Mouse (Mus musculus) kidney, postnatal 25 days (tissue): ENCODE data around the gene Gm48552.

ENCODE experiments used
- DNase-seq, 2 experiments: peaks; one replicate each; pipeline ENCODE4 v3.0.0; 2021; ENCODE audit warnings: mixed read lengths in 2 of 2

The Gm48552 gene

DNA sequence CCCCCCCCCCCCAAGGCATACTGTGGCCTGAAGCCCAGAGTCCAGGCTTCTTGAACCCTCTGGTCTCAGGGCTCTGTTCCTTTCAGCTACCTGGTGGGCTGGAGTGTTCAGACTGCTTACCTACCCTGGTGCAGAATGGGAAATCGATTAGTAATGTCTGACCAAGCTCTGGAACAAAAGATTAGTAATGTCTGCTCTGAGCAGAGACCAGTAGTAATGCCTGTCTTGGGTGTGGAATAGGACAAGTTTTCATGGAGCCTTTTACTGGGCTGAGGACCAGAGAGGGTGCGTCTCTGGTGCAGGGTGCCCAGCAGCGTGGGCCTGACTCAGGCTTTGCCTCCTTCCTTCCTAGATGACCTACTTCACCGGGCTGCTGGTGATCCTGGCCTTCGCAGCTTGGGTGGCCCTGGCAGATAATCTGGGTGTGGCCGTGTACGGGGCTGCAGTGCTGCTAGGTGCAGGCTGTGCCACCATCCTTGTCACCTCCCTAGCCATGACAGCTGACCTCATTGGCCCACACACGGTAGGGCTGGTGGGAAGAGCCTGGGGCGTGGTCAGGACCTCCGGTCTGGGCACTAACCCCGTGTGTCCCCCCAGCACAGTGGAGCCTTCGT, 26.4 kb upstream of the Gm48552 start:
- no peak for DNase-seq

DNA sequence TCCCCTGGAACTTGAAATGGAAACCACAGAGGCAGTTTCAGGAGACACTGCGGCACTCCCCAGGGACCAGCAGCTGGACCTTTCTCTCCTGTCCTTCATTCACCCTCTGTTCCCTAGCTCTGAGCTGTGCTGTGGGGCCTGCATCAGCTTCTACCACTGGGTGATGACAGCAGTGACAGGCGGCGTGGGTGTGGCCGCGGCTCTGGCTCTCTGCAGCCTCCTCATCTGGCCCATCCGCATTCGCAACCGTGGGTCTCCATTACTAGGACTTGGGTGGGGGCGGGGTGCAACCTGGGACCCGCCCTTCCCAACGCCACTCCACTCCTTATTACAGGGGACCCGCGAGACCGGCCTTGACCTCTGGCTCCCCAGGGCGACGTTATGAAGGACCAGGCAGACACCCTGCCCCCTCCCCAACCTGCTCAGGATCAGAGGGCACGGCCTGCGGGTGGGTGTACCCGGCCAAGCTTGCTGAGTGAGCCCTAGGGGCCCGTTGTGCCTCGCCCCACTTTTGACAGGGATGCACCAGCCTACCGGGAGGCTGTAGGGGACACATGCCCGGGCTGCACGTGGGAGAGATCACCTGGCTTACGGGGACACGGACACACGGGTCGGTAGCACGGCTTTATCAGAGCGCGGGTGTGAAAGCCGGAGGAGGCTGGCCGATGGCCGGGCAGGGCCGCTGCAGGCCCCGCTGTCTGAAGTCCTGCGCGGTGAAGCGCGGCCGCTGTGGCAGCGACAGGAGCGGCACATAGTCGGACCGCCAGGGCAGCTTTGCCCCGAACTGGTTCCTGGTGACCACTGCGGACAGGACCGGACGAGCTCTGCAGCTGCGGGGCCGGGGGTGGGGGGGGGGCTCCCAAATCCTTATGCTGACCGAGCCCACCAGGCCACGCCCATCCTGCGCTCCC, 25.1 kb upstream of the Gm48552 start:
- DNase-seq: peak; percentile 45 to 77

DNA sequence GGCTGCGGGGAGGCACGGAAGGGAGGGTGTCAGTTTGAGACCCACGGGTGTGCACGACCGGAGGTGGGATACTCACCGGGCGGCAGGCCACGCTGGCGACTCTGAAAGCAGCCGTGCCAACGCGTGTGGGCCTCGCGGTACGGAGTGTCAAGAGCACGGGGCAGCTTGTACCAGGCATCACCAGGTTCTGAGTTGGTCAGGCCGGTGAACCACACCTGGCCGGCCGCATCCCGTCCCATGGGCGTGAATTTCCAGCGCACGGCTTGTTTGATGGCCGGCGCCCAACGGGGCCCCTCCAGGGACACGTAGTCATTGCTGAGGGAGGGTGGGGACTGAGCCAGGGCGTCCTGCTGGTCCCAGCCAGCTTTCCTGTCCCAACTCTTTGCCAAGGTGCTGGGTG, 24.1 kb upstream of the Gm48552 start:
- DNase-seq: peak in 1 of 2 experiments; percentile 73

DNA sequence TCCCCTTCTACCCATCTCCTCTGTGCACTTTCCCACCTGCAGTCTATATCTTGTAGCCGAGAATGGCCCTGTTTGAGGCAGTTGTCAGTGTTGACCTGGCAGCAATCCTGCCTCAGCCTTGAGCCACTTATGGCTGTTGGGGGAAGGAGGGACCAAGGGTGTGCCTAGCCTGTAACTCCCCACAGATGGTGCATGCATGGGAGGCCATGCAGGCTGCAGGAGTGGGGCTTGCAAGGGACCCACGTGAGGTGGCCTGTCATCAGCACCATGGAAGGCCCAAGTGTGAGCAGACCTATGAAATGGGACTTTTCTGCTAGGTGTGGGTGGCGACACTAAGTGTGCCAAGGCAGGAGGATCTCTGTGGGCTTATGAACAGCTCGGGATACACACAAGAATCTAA, 23.7 kb upstream of the Gm48552 start:
- no peak for DNase-seq

DNA sequence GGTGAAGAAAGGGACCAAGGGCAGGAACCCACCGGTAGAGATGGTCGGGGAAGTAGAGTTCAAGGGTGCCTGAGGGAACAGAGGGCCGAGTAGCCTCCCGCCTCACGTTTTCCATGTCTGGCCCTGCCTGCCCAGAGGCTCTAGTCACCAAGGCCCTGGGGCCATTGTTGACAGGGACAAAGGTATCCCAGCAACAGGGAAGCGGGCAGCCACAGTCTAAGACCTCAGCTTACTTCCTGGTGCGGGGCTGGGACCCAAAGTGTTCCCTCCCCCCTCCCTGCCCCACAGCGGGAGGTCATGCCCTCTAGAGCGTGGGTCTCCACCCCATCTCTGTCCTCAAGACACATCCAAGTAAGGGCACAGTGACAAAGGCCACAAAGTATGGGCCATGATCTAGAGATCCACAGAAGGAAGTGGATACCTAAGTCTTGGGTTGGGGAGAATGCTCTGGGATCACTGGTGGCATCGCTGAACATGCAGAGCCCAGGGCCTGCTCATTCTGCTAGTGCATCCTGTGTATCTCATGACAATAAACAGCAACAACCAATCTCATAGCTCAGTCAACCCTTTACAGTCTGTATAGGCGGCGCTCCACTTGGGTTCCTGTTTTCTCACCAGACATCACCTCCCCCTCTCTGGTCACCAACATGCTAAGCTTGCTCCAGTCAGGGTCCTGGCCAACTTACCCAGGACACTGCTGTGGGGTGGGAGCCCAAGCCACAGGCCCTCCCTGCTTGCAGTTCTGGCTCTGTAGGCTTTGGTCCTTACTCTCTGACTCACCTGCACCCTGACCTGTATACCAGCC, 22.9 kb upstream of the Gm48552 start, which contains the start of gene 4930404N11Rik:
Gene 4930404N11Rik, minus strand, starts transcription at position 145 of the 805 bp plus-strand sequence.
- no peak for DNase-seq

DNA sequence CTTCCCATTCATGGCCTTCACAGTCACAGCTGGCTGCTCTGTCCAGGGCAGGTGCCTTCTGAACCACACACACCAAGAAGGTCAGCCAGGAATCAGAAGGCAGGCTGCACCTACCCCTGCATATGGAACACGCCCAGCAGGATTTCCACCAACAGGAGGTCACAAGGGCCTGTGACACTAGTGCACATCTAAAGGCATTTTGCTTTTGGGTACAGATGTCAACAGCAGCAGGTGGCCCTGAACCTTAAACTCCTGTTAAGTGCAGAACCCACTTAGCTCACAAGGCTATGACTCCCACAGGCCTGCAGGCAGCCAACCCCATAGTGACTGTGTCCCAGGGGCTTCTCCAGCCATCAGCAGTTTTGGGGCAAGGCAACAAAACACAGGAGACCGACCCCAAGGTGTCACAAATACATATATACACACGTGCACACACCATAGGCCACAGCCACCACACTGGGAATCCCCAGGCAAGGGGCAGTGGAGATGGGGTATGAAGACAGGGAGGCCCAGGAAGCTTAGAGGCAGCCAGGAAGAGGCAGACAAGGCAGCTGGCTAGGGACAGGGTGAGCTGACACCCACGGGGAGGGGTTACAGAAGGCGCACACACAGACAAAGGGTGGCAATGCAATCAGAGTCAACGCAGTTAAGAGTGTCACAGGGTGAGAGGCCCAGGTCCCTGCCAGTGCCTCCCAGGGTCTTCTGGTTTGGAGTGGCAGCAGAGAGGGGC, 22.2 kb upstream of the Gm48552 start:
- DNase-seq: no peak

DNA sequence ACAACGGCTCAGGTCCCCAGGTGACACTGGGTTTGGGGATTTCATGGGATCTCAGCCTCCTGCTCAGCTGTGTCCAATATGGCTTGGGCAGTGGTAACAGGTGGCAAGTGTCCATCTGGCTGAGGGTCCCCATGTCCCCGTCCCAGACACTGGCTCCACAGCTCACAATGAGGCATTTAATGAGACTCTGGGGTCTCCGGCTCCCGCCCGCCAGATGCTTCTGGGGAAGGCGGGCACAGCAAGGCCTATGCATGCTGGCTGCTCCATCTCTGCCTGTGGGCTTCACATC, 21.7 kb upstream of the Gm48552 start:
- DNase-seq: no peak

DNA sequence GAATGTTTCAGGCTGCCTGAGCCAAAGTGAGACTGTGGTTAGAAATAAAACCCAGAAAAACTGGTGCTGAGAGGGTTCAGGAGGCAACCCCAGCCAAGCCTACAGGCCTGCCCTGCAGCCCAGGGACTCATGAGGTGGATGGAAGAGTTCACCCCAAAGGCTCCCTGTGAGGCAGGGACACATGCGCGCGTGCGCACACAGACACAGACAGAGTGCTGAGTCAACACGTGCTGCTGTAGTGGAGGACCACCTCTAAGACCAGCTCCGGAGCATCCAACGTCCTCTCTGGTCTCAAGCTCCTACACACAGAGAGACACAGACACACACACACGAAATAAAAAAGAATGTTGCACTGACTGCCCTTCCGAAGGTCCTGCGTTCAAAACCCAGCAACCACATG, 13.5 kb upstream of the Gm48552 start:
- DNase-seq: no peak

DNA sequence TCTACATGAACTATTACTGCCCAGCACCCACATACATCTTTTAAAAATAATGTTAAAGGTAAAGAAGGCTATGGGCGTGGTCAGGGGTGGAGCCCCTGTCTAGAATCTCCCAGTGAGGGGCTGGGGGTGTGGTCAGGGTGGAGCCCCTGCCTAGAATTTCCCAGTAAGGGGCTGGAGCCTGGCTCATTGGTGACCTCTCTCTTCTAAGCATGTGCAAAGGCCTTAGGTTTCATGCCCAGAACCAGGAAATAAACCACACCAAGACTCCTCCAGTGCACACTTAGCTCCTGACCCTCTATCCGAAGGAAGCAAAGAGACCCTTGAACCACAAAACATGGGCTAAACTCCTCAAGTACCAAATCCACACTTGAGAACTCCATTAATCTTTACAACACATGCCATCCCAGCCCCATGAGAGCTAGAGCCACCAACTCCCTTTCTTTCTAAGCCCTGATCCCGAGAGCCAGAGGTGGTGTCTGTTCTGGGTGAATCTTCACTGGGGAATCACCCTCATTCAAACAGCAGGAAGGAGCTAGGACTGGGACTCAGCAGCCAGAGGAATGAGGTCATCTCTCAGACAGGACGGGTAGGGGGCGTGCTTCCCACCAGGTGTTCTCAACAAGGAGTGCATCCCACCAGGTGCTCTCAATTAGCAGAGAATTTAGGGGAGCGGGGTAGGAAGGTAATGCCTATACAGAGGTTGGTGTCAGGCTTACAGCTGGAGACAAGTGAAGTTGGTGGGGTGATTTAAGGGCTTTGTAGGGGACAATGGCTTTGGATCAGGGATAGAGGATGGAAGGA, 12.0 kb upstream of the Gm48552 start:
- peak in 1 of 2 experiments; percentile 43 for DNase-seq

DNA sequence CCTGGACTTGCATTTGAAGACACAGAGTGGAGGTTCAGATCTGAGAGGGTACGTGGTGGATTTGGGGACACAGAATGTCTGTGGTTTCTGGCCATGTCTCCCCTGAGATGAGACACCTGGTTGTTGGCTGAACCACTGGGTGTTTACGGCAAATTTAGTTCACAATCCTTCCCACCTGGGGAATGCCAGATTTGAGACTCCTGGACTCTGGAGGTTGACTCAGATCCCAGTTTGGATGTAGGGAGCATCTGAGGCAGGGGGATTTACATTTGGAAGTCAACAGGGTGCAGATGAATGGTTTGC, 11.5 kb upstream of the Gm48552 start:
- DNase-seq: no peak

DNA sequence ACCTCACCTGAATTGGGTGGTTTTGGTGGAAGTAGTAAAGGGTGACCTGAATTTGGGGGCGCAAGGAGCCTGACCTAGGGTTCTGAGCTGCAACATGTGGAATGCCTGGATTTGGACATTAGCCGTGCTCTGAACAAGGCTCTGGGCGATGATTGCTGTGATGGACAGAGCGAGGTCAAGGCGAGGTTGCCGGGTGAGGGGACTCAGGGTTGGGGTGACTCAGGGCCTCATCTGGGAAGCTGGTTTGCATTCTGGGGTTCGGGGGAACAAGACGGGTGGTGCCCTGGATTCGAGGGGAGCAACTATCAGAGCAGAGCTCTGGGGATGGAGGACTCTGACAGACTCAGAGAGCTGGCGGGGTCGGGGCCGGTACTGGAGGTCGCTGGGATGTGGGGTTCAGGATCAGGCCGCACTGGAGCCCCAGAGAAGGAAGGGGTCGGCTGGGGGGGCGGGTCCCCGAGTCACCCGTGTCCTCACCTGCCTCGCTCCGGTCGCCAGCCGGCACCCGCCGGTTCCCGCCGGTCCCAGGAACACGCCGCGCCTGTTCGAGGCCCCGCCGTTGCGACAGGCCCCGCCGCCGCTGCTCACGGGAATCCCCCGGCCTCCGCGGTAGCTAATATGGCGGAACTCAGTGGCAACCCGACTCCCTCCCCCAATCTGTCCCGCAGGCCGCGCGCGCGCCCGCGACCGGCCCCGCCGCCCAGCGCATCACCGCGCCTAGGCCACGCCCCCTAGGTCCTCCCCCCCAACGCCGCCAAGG, 10.8 kb upstream of the Gm48552 start, which contains the start of gene Fzr1:
Gene Fzr1, minus strand, starts transcription at position 724 of the 760 bp plus-strand sequence.
- no peak for DNase-seq

DNA sequence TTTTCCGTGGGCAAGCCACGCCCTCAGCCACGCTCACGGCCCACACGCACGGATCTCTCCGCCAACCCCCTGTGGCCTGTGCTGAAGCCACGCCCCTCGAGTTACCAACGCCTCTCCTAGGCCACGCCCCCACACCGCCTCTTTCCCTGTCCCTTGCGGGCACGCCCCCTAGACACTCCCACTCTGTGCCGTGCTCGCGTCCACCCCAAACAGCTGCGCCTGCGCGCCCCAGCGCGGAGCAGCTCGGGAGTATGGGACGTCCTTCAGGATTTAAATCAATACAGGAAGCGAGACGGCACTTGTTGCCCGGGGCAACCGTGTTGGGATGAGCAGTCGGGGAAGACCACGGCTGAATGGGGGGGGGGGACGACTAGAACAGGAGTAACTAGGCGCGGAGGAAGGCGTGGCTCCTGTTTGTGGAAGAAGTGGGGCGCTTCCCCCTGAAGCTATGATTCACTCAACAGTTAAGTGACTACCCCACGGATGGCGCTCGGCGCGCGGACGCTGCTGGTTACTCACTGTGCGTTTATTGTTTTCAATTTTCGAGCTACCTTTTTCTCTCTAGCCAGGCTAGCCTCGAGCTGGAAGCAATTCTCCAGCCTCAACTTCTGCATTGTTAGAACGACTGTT, 10.1 kb upstream of the Gm48552 start:
- DNase-seq: peak; percentile 100

DNA sequence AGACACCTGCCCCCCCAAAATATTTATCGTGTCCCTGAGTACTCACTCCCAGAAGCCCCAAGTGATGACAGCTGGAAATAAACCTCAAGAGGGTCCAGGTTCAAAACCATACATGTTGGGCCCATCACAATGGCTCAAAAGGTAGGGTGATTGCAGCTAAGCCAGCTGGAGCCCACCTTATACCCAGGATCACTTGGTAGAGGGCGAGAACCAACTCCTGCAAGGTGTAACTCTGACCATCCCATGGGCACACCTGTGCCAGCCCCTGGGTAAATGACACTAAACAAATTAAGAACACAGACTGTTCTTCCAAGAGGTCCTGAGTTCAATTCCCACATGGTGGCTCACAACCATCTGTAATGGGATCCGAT, 9.6 kb upstream of the Gm48552 start:
- DNase-seq: no peak

DNA sequence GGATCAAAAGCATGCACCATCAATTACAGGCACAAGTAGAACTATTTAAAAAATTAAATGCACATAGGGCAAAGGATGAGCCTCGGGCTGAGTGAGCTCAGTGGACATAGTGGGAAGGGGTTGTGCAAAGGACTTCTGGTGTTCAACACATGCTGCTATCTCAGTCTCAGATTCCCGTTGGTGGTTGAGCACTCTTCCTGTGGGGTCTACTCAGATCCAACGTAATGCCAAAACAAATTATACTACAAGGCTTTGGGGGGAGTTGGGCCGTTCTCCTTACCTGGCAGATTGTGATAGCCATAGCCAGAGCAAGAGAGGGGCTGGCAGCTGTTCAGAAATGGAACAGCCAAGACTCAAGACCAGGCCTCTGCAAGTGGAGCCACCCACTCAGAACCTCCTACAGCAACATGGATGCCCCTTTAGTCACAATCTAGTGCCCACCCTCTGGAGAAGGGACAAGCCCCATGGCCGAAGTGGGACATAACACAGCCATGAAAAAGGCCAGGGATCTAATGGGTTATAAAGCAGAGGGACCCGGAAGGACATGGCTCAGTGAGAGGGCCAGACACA, 8.9 kb upstream of the Gm48552 start:
- DNase-seq: no peak

DNA sequence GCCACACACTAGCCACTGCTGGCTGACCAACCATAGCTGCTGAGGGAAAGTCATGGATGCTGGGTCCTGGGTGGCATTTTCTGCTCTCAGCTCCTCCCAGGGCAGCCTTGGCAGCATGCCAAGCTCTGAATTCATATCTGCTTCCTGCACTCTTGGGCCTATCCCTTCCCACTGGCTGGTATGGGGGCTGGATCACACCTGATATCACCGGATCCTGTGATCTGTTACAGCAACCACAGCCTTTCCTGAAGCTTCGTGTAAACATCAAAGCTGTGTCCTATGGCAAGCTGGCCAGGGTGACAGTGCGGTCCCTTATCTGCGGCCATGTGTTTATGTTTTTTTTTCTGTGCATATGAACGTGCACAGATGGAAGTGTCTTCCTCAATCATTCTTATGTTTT, 6.8 kb upstream of the Gm48552 start:
- no peak for DNase-seq

DNA sequence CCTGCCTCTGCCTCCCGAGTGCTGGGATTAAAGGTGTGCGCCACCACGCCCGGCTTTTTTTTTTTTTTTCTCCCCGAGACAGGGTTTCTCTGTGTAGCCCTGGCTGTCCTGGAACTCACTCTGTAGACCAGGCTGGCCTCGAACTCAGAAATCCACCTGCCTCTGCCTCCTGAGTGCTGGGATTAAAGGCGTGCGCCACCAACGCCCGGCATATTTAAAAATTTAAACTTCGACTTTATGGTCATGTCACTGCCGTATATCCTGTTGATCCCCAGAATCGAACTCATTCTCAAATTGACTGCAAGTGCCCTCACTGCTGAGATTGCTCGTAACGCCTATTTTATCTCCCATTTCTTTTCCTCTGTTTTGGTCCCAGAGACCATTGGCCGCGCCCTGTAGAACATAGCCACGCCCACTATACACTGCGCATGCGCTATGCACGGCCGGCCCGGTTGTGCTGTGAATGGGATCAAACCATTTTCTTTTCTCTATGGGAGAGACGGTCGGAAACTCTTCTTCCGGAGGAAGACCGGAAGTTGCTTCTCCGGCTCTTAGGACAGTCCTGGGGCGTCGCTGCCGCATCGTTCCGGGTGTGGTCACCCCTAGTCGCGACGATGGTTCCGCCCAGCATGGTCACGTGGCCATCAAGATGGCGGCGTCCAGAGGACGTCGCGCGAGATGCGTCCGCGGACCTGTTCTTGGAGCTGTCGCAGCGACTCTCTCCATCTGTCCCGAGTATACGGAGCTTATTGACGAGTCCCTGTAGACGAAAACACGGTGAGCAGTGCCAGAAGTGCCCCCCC, 4.8 kb upstream of the Gm48552 start, which contains the start of the genes Dohh and Gm48551:
Gene Dohh, plus strand, starts transcription at position 627 of the 803 bp plus-strand sequence.
Gene Gm48551, plus strand, starts transcription at position 665 of the 803 bp plus-strand sequence.
- DNase-seq: peak; percentile 98 to 99

DNA sequence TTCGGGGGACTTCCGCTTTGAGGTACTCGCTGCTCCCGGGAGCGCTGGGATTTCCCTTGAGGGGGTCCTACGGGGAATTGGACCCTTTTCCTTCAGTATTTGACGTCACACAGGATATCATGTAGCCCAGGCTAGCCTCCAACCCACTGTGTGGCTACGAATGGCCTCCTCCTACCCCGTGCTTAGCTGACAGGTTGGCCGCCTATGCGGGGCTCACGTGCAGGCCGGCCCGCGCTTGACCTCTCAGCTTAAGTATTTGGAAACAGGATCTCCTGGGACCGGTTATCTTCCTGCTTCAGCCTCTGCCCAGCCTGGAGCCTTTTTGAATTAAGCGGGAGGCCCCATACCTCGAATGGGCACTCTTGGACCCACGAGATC, 4.2 kb upstream of the Gm48552 start:
- DNase-seq: no peak

DNA sequence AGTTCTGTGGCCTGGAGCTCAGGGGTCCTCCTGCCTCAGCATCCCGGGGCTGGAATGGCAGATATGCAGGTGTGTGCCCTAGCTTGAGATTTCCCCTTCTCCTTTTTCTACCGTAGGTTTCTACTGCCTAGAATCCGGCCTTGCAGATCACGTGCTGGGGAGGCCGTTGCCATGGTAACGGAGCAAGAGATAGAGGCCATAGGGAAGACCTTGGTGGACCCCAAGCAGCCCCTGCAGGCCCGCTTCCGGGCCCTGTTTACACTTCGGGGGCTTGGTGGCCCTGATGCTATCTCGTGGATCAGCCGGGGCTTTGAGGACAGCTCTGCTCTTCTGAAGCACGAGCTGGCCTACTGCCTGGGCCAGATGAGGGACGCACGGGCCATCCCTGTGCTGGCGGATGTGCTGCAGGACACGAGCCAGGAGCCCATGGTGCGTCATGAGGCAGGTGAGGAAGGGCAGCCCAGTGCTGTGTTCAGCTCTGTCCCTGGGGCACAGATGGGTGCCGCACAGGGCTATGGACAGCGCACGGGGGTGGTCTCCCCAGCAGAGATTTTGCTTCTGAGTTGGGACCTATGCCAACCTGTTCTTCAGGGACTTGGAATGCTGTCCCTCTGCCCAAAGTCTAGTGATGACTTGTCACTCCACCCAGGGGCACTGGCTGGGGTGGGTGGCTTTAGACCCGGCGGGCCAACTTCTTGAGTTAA, 3.0 kb upstream of the Gm48552 start:
- DNase-seq: no peak

DNA sequence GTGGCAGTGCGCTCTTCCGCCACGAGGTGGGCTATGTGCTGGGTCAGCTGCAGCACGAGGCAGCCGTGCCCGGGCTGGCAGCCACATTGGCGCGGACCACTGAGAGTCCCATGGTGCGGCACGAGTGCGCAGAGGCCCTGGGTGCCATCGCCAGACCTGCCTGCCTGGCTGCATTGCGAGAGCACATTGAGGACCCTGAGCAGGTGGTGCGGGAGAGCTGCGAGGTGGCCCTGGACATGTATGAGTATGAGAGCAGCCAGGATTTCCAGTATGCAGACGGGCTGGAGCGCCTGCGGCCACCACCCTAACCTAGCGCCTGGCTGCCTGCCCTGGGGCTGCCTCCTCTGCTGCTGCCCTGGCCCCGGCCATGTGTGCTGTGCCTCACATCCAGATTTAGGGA, 1.1 kb upstream of the Gm48552 start:
- DNase-seq: no peak
